Mouse (Mus musculus): ENCODE measurements around the gene Ranbp9.

- no peak for TF ChIP-seq CTCF (IDR thresholded peaks at IDR 0.05; ENCODE audit: control insufficient read depth, insufficient read depth, insufficient read length)
- no peak for TF ChIP-seq MYOD1 (IDR thresholded peaks at IDR 0.05; ENCODE audit: control insufficient read depth, insufficient read length, low read depth)
- no peak for TF ChIP-seq FOSL1 (IDR thresholded peaks at IDR 0.05; ENCODE audit: insufficient read depth, low read length, poor library complexity, severe bottlenecking)
Measured at GRCm38 (mm10) chr13:43517371-43517770, 36.3 kb upstream of the Ranbp9 start.

All from C2C12 (cell line).